Mouse (Mus musculus): Measurements from ENCODE around the gene Tgm1. TPM values are rescaled to one million over a fixed set of nuclear protein-coding genes. Genes with fewer than 3 reads are reported as not detected.

Tgm1 gene
- polyA plus RNA-seq, 1 experiment = 0.27 TPM

- Histone ChIP-seq H3K4me1 (ENCODE audit: control insufficient read depth, insufficient read depth, low read length) (no peaks in the 10 kb centered on the region), H3K4me3 (ENCODE audit: control insufficient read depth, low read depth, low read length) (peak overlapping the region; percentile 82), H3K27me3 (ENCODE audit: control insufficient read depth, insufficient read depth, low read length) (no peaks in the 10 kb centered on the region), H3K27ac (ENCODE audit: control insufficient read depth, insufficient read depth, low read depth, low read length) (no peak overlapping the region), H3K36me3 (ENCODE audit: control insufficient read depth, insufficient read depth, low read length) (no peaks in the 10 kb centered on the region)
- no peak for TF ChIP-seq CTCF (IDR thresholded peaks at IDR 0.05; ENCODE audit: control insufficient read depth, insufficient read depth, insufficient replicate concordance, low read depth, low read length)
- TF ChIP-seq POLR2A (IDR thresholded peaks at IDR 0.05; ENCODE audit: control insufficient read depth, low read depth, low read length) = no peak
These were observed 62.2 kb downstream of the Tgm1 start for GRCm38 (mm10) chr14:55651528-55651927.

Other genes with a start within 250 kb of the Tgm1 start
- 27.2 and 28.8 TPM in 2 replicates for gene Dhrs4, start 235.2 kb downstream of the Tgm1 start, polyA plus RNA-seq (2012; rRNA removed)
- gene Carmil3, start 223.3 kb downstream of the Tgm1 start, polyA plus RNA-seq (2012; rRNA removed) = 1.8 and 1.9 TPM in 2 replicates
- 0.06 and 0.29 TPM in 2 replicates for gene Cpne6, start 203.5 kb downstream of the Tgm1 start, polyA plus RNA-seq (2012; rRNA removed)
- gene Nrl, start 188.9 kb downstream of the Tgm1 start, polyA plus RNA-seq (2012; rRNA removed) = 0.20 and 0.37 TPM in 2 replicates
- 2.8 and 5.7 TPM in 2 replicates for gene Pck2, start 173.7 kb downstream of the Tgm1 start, polyA plus RNA-seq (2012; rRNA removed)
- gene Dcaf11, start 153.9 kb downstream of the Tgm1 start, polyA plus RNA-seq (2012; rRNA removed) = 54.5 and 60.7 TPM in 2 replicates
- gene A730061H03Rik, start 153.5 kb downstream of the Tgm1 start, polyA plus RNA-seq (2012; rRNA removed) = 2.1 and 2.3 TPM in 2 replicates
- gene Fitm1, start 138.3 kb downstream of the Tgm1 start, polyA plus RNA-seq (2012; rRNA removed) = 40.2 and 52.7 TPM in 2 replicates
- 7.6 and 8.4 TPM in 2 replicates for gene Psme1, start 135.8 kb downstream of the Tgm1 start, polyA plus RNA-seq (2012; rRNA removed)
- gene Emc9, start 128.6 kb downstream of the Tgm1 start, polyA plus RNA-seq (2012; rRNA removed) = 5.8 and 6.4 TPM in 2 replicates
- gene Psme2, start 122.8 kb downstream of the Tgm1 start, polyA plus RNA-seq (2012; rRNA removed) = 10.2 and 14.9 TPM in 2 replicates
- gene Rnf31, start 122.2 kb downstream of the Tgm1 start, polyA plus RNA-seq (2012; rRNA removed) = 7.8 and 8.9 TPM in 2 replicates
- 4.1 and 4.4 TPM in 2 replicates for gene Irf9, start 110.4 kb downstream of the Tgm1 start, polyA plus RNA-seq (2012; rRNA removed)
- 65.8 and 78.1 TPM in 2 replicates for gene Rec8, start 95.9 kb downstream of the Tgm1 start, polyA plus RNA-seq (2012; rRNA removed)
- gene Ipo4, start 78.0 kb downstream of the Tgm1 start, polyA plus RNA-seq (2012; rRNA removed) = 519 and 558 TPM in 2 replicates
- gene Gm49378, start 76.0 kb downstream of the Tgm1 start, polyA plus RNA-seq (2012; rRNA removed) = 1.9 and 2.1 TPM in 2 replicates
- gene Tm9sf1, start 70.1 kb downstream of the Tgm1 start, polyA plus RNA-seq (2012; rRNA removed) = 18.2 and 21.3 TPM in 2 replicates
- gene Tssk4, start 63.7 kb downstream of the Tgm1 start, polyA plus RNA-seq (2012; rRNA removed) = 197 and 200 TPM in 2 replicates
- gene Mdp1, start 53.4 kb downstream of the Tgm1 start, polyA plus RNA-seq (2012; rRNA removed) = 4.1 TPM in 2 replicates
- 29.6 and 35.9 TPM in 2 replicates for gene Gmpr2, start 42.0 kb downstream of the Tgm1 start, polyA plus RNA-seq (2012; rRNA removed)
- gene Nedd8, start 41.8 kb downstream of the Tgm1 start, polyA plus RNA-seq (2012; rRNA removed) = 196 and 222 TPM in 2 replicates
- 26.8 and 30.0 TPM in 2 replicates for gene Tinf2, start 32.1 kb downstream of the Tgm1 start, polyA plus RNA-seq (2012; rRNA removed)
- gene Rabggta, start 8.3 kb upstream of the Tgm1 start, polyA plus RNA-seq (2012; rRNA removed) = 40.9 and 41.4 TPM in 2 replicates
- gene Dhrs1, start 31.8 kb upstream of the Tgm1 start, polyA plus RNA-seq (2012; rRNA removed) = 322 and 330 TPM in 2 replicates
- 142 and 144 TPM in 2 replicates for gene Nop9, start 31.8 kb upstream of the Tgm1 start, polyA plus RNA-seq (2012; rRNA removed)
- gene Cideb, start 44.5 kb upstream of the Tgm1 start, polyA plus RNA-seq (2012; rRNA removed) = 0.13 TPM in 1 of 2 replicates, not detected in the other
- gene Ltb4r2, start 47.5 kb upstream of the Tgm1 start, polyA plus RNA-seq (2012; rRNA removed) = 0.07 and 0.11 TPM in 2 replicates
- gene Ltb4r1, start 52.0 kb upstream of the Tgm1 start, polyA plus RNA-seq (2012; rRNA removed) = 0.11 and 0.20 TPM in 2 replicates
- 0.38 and 0.82 TPM in 2 replicates for gene Adcy4, start 70.2 kb upstream of the Tgm1 start, polyA plus RNA-seq (2012; rRNA removed)
- gene Ripk3, start 74.9 kb upstream of the Tgm1 start, polyA plus RNA-seq (2012; rRNA removed) = 4.1 and 4.8 TPM in 2 replicates
- gene Nfatc4, start 109.2 kb upstream of the Tgm1 start, polyA plus RNA-seq (2012; rRNA removed) = 0.58 and 0.83 TPM in 2 replicates
- gene Nynrin, start 140.1 kb upstream of the Tgm1 start, polyA plus RNA-seq (2012; rRNA removed) = 0.41 and 0.51 TPM in 2 replicates
- gene Cbln3, start 170.5 kb upstream of the Tgm1 start, polyA plus RNA-seq (2012; rRNA removed) = 1.0 and 1.1 TPM in 2 replicates
- 5.0 and 5.1 TPM in 2 replicates for gene Khnyn, start 171.0 kb upstream of the Tgm1 start, polyA plus RNA-seq (2012; rRNA removed)
- gene Sdr39u1, start 186.4 kb upstream of the Tgm1 start, polyA plus RNA-seq (2012; rRNA removed) = 50.7 and 55.1 TPM in 2 replicates
- gene Cma1, start 230.7 kb upstream of the Tgm1 start, polyA plus RNA-seq (2012; rRNA removed) = 0.10 TPM in 1 of 2 replicates, not detected in the other
- not detected in 2 replicates for gene Cma2, start 237.1 kb upstream of the Tgm1 start, polyA plus RNA-seq (2012; rRNA removed)